Mouse (Mus musculus) cerebellum, adult (tissue): Measurements from ENCODE around the gene Adamts16.

Experiments used
- ATAC-seq: cut with Nextera tagmentation; 2 replicates; pipeline ENCODE4 v1.9.2; 2017; ENCODE audit warnings: mild to moderate bottlenecking, moderate library complexity, mixed read lengths; ENCODE audit not compliant: insufficient number of reproducible peaks, low FRiP score, low TSS enrichment

The Adamts16 gene

GRCm38 (mm10) chr13:70771100-70771499 lies 70.5 kb downstream of the Adamts16 start:
- ATAC-seq, result no peak

GRCm38 (mm10) chr13:70769156-70769555 lies 72.5 kb downstream of the Adamts16 start:
- no peak for ATAC-seq

- peak; percentile 36; the same call in 1 of the 2 replicates for ATAC-seq
These were observed 74.1 kb downstream of the Adamts16 start for GRCm38 (mm10) chr13:70767462-70767861.

GRCm38 (mm10) chr13:70764682-70765081 lies 76.9 kb downstream of the Adamts16 start:
- no peak for ATAC-seq

- no peak for ATAC-seq
These were observed 79.0 kb downstream of the Adamts16 start for GRCm38 (mm10) chr13:70762586-70762985.

- ATAC-seq, result no peak
These were observed 80.3 kb downstream of the Adamts16 start for GRCm38 (mm10) chr13:70761312-70761711.

GRCm38 (mm10) chr13:70760186-70760585 lies 81.4 kb downstream of the Adamts16 start:
- no peak for ATAC-seq

- no peak for ATAC-seq
These were observed 95.2 kb downstream of the Adamts16 start for GRCm38 (mm10) chr13:70746294-70747008.

GRCm38 (mm10) chr13:70744416-70745038 lies 97.1 kb downstream of the Adamts16 start:
- no peak for ATAC-seq

- ATAC-seq, result peak; percentile 54; the same call in 1 of the 2 replicates
These were observed 98.9 kb downstream of the Adamts16 start for GRCm38 (mm10) chr13:70742693-70743092.

- ATAC-seq, result no peak
These were observed 101.0 kb downstream of the Adamts16 start for GRCm38 (mm10) chr13:70740281-70741240.

- peak; percentile 64 for ATAC-seq
These were observed 102.8 kb downstream of the Adamts16 start for GRCm38 (mm10) chr13:70738781-70739180.

- no peak for ATAC-seq
These were observed 105.2 kb downstream of the Adamts16 start for GRCm38 (mm10) chr13:70736409-70736808.

GRCm38 (mm10) chr13:70734640-70735039 lies 107.0 kb downstream of the Adamts16 start:
- ATAC-seq, result no peak

GRCm38 (mm10) chr13:70733911-70734310 lies 107.7 kb downstream of the Adamts16 start:
- no peak for ATAC-seq

- ATAC-seq, result no peak
These were observed 108.4 kb downstream of the Adamts16 start for GRCm38 (mm10) chr13:70733206-70733605.

- ATAC-seq, result no peak
These were observed 108.8 kb downstream of the Adamts16 start for GRCm38 (mm10) chr13:70732781-70733180.

GRCm38 (mm10) chr13:70731349-70731748 lies 110.3 kb downstream of the Adamts16 start:
- ATAC-seq, result no peak

- ATAC-seq, result no peak
These were observed 111.6 kb downstream of the Adamts16 start for GRCm38 (mm10) chr13:70729996-70730395.

GRCm38 (mm10) chr13:70726249-70726648 lies 115.4 kb downstream of the Adamts16 start:
- no peak for ATAC-seq

GRCm38 (mm10) chr13:70724635-70725034 lies 117.0 kb downstream of the Adamts16 start:
- ATAC-seq, result no peak
